Mouse (Mus musculus) spleen, postnatal 10 days (tissue): Measurements from ENCODE around the gene Pnma1.

ENCODE experiments used
- DNase-seq, 2 experiments: peaks; one replicate each; pipeline ENCODE4 v3.0.0; 2021 to 2022; ENCODE audit warnings: low spot score in 2 of 2

Pnma1 gene

GRCm38 (mm10) chr12:84155523-84155871 lies 7.2 kb upstream of the Pnma1 start:
- DNase-seq, result no peak

- no peak for DNase-seq
Measured at GRCm38 (mm10) chr12:84154786-84155522, 6.7 kb upstream of the Pnma1 start.

- no peak for DNase-seq
Measured at GRCm38 (mm10) chr12:84153414-84153813, 5.1 kb upstream of the Pnma1 start.

GRCm38 (mm10) chr12:84152352-84153190 lies 4.3 kb upstream of the Pnma1 start:
- DNase-seq, result peak; percentile 47 to 69

- peak in 1 of 2 experiments; percentile 41 for DNase-seq
Measured at GRCm38 (mm10) chr12:84151911-84152310, 3.6 kb upstream of the Pnma1 start.

GRCm38 (mm10) chr12:84150976-84151375 lies 2.7 kb upstream of the Pnma1 start:
- DNase-seq, result peak; percentile 72 to 86

- no peak for DNase-seq
Measured at GRCm38 (mm10) chr12:84149971-84150370, 1.7 kb upstream of the Pnma1 start.

GRCm38 (mm10) chr12:84148622-84149012 lies 328 bp upstream of the Pnma1 start:
- DNase-seq, result no peak

- DNase-seq, result no peak
Measured at GRCm38 (mm10) chr12:84142281-84143050, 5.8 kb downstream of the Pnma1 start.

GRCm38 (mm10) chr12:84141271-84141670 lies 7.0 kb downstream of the Pnma1 start:
- DNase-seq, result no peak

GRCm38 (mm10) chr12:84140135-84140534 lies 8.2 kb downstream of the Pnma1 start:
- DNase-seq, result no peak

GRCm38 (mm10) chr12:84137131-84137530 lies 11.2 kb downstream of the Pnma1 start:
- DNase-seq, result no peak

GRCm38 (mm10) chr12:84132265-84132664 lies 16.0 kb downstream of the Pnma1 start:
- DNase-seq, result peak; percentile 56 to 73

- no peak for DNase-seq
Measured at GRCm38 (mm10) chr12:84129931-84130330, 18.4 kb downstream of the Pnma1 start.

- no peak for DNase-seq
Measured at GRCm38 (mm10) chr12:84128576-84128975, 19.7 kb downstream of the Pnma1 start.

- no peak for DNase-seq
Measured at GRCm38 (mm10) chr12:84126899-84127298, 21.4 kb downstream of the Pnma1 start.

GRCm38 (mm10) chr12:84125892-84126291 lies 22.4 kb downstream of the Pnma1 start:
- DNase-seq, result no peak

GRCm38 (mm10) chr12:84119584-84119983 lies 28.7 kb downstream of the Pnma1 start:
- DNase-seq, result no peak

GRCm38 (mm10) chr12:84114153-84114994 lies 33.9 kb downstream of the Pnma1 start, which contains the start of gene Dnal1:
Gene Dnal1 (plus strand): TSS chr12:84114366.
- DNase-seq, result peak; percentile 36 to 85

- no peak for DNase-seq
Measured at GRCm38 (mm10) chr12:84113676-84114075, 34.6 kb downstream of the Pnma1 start.

GRCm38 (mm10) chr12:84110814-84111213 lies 37.5 kb downstream of the Pnma1 start:
- DNase-seq, result no peak
